Mouse (Mus musculus): ENCODE measurements around the gene Ahcyl1.

Ahcyl1 gene

DNA sequence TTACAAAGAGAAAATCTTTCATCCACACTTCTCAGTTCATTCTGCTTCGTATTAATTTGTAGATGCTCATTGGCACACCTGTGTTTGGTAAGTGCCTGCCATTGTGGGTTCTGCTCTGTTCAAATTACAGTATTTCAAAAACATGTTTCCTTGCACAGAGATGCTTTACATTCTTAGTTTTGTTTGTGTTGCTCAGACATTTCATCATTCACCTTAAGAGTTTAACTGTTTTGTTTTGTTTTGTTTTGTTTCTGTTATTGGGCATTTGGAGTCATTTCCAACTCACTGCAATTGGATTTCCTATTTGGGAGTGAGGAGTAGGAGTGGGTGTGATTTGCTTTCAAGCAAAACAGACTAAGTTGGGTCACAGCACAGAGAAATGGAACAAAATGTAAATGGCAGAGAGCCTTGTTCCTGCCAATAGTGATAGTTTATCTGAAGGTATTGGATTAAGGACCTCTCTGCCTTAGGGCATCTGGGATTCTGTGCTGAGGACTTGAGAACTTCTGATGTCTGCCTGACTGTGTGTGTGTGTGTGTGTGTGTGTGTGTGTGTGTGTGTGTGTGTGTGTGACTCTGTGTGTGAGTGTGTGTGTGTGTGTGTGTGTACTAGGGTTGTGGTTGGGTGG lies 5.5 kb upstream of the Ahcyl1 start:
- no peak for DNase-seq

DNA sequence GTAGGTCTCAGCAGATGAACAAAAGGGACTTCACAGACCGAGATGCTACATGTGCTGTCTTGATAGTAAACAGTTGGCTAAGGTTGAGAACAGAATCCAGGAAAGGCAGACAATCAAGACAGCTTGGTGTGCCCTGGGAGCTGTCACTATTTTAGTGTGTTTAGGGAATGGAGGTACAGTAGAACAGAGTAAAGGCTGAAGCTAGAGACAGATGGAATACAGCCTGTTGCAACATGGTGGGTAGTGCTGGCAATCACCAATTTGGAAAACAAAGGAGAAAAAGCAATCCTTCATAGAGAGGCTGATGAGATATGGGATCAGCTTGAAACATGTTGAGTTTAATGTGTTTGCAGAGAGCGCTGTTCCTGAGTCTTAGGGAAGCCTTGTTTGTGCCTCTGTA lies 4.3 kb upstream of the Ahcyl1 start:
- no peak for DNase-seq

DNA sequence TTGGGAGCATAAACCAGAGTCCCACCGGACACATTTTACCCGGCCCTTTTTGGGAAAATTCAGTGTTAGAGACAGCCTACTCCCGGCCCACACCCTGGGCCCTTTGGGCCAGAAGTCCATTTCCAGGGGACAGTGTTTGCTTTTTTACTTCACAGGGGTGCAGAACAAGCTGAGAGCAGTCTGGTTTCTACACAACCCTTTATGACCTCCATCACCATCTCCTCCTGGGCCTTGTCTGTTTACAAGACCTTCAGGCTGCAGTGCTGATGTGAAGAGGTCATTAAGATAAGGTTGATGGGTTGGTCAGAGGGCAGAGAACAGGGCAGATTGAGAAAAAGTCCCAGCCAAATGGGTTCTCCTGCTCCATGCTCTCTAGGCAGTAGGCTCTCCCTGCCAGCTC lies 550 bp upstream of the Ahcyl1 start:
- no peak for DNase-seq

DNA sequence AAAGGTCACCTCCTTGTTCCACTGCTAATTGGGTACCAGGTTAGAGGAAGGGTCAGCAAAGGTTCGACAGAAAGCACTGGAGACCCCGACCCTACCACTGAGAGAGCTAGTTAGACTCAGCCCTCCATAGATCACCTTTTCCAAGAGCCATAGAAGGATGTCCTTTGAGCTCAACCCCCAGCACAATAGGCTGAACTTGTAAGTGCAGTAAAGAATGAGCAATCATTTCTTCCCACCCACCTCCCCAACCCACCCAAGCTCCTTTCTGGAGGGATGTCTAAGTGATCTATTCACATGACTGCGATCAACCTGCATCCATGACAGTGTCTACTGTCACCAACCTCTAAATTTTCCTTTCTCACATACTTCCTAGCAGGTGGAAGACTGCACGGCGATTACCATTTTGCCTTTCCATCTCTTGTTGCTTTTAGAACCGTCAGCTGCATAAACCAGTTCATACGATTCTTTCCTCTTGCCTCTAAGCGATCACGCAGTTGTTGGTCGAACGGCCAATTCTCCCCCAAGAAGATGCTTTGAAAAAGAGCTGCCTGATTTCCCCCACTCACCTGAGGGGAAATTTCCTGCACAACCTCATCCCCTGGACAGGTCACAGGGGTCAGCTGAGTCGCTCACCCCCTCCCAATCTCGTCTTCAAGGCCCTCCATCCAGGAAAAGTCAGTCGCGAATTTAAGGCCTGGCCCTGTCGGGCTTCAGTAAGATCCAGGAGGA lies 977 bp downstream of the Ahcyl1 start:
- DNase-seq: no peak

DNA sequence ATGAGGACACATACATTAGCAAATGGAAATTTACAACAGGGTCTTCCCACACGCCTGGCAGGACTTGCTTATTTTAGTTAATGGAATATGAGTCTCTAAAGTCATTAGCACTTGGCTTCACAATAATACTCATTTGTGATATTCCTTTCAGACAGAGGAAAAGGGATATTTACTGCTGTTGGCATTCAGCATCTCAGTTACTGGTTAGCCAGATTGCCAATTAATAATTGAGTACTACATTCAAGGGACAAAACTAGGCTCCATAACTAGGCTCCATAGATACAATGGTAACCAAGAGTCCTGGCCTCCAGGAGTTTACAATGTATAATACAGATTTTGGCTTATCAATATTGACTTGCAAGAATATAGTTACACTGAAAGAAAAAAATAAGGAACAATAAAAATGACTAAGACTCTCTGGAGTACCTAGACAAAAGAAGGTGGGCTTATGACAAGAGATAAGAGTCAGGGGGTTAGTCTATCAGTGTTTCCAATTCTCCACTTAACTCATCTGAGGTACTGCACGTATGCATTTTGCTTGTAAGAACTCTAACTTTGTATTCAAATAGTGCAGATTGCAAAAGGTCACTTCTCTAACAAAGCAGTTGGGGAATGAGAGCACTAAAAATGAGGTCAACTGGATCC lies 2.0 kb downstream of the Ahcyl1 start:
- no peak for DNase-seq

DNA sequence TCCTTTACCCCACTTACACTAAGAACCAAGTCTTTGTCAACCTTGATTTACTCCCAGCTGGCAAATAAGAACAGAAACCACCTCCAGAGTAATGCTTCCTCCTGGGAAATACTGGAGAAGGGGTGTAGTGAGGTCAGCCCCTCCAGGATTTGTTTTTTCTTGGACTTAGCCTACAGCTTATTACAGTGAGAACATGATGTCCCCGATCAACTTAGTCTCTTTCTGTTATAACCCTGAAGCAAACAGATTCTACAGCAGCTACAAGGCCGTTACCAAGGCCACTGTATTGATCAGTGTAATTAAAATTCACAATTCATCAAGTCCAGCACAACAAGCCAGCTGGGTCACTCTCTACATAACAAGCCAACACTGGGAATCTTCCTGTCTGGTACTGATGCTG lies 6.0 kb downstream of the Ahcyl1 start:
- no peak for DNase-seq

DNA sequence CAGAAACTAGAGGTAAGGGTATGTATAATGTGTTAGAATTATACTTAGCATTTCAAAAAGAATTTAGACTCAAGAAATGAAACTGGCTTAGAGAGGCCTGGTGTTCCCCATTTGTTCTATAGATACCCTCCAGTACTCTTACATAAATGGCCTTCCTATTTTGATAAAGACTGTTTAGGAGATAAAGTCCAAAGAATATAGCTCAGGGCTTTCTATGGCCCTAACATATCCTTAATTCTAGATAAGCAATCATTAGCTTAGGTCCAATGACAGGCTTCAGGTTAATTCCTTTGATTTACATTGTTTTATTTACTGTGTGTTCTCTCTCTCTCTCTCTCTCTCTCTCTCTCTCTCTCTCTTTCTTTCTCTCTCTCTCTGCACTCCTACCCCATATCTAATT lies 7.1 kb downstream of the Ahcyl1 start:
- DNase-seq: no peak

DNA sequence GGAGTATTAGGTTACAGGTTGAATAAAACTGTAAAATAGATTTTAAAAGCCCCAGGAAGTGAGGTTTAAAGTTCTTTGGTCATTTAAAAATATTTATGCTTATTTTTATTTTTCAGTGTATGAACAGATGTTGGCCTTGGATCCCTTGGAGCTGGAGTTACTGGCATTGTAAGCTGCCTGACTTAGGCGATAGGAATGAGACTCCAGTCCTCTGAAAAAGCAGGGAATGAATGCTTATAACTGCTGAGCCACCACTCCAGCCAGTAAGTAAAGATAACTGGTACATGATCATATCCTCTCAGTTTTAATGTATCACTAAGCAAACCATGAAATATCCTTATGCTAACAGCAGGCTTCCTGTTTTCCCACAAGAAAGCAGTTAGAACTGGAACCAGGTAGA lies 8.1 kb downstream of the Ahcyl1 start:
- no peak for DNase-seq

DNA sequence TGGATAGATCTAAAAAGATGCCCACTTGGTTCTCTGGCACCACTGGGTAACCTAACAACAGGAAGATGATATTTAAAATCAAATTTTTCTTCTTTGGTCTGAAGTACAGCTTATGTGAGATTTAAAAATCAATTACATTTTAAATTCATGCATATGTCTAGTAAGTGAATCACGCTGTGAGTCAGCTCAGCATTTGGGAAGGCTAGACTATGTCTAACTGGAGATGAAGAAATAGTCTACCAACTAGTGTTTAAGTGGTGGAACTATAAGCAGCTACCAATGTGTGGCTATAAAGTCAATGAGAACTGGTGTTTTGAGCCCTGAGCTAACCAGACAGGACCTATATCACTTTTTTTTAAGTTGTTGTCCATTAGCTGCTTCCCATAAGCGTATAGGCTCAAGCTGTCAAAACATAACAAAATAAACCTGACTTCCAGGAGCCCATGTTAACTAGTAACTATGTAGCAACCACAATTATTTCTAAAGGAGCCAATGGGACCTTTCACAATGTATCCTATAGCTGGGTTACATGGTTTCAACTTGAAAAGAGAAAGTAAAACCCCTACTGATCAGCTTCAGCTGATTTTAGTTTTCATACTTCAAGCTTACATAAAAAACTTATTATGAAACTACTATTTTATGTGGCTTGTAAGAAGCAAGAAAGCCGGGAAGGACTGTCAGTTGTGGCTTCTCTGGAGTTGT lies 9.9 kb downstream of the Ahcyl1 start:
- DNase-seq: no peak

DNA sequence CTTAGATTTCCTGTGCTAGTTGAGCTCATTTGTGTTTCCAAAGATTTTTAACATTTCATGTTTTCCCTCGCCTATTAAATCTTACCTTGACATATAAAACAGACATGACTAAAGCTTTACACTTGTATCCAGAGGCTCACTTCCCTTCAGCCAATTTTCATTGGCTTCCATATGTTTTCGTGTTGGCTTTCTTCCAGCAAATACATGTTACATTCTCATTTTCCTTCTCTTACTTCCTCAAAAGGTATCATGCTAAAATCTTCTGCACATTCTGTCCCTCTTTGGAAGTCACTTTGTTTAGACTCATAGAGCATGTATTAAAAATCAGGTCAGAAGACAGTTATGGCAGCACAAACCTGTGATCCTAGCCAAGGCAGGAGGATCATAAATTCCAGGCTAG lies 10.7 kb downstream of the Ahcyl1 start:
- DNase-seq: no peak

DNA sequence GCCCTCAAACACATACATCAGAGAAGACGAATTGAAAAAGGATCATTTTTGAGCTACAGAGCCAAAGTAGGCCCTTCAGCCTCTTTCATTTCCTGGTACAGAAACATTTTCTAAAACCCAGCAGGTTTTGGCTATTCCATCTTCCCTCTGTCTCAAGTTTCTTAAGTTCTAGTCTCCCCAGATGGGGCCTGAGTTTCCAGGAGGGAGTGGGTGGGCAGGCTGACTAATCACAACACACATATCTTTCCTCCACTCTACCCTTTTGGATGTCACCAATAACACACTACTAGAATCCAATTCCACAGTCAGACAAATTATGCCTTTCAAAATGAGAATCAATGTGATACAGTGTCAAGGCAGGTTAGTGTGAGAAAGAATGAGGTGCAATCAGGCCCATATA lies 12.8 kb downstream of the Ahcyl1 start:
- DNase-seq: no peak

DNA sequence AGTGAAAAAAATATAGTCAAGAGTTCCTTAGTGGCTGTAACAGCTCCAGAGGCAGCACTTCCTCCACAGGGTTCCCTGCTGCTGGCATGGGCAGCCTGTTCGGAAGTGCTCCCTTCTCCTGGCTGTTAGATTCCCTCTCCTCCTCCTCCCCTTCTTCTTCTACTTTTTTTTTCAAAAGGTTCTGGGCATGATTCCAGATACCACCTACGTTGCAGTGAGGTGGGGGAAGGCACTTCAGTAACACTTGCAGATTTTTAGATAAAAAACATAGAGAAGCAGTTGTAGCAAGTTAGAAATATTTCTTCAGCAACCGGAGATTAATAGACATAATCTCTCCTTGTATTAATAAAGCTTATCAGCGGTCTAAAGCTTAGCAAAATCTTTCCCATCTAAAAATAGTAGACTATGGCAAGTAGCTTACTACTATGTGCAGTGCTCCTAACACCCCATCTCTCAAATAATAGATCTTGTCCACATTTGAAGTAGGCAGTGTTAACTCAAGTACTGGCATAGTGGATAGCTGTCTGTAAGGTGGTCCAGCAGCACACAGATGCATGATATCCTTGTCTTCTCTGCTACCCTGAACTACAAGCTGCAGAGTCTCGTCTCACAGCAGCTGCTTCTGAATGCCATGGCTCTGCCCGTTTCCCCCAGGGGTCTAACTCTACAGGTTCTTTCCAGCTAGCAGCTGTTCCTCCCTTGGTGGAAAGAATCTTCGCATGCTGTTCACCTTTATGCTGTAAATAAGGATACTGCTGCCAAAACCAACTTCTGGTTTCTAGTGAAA lies 15.4 kb downstream of the Ahcyl1 start:
- DNase-seq: no peak

DNA sequence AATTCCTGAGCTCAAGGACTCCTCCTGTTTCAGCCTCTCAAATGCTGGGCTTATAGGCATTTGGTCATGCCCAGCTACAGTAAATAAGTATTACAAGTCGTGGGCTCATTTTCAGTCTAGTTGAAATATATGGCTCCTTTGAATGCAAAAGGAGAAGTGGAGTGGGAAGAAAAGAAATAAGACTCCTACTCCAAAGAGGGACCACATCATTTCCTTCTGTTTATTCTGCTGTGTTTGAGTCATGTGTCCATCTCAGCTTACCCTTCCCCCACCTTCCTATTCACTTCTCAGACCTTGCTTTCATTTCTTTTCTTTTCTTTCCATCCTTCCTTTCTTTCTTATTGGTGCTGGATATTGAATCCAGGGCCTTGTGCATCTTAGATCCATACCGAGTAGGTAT lies 24.9 kb downstream of the Ahcyl1 start:
- DNase-seq: no peak

DNA sequence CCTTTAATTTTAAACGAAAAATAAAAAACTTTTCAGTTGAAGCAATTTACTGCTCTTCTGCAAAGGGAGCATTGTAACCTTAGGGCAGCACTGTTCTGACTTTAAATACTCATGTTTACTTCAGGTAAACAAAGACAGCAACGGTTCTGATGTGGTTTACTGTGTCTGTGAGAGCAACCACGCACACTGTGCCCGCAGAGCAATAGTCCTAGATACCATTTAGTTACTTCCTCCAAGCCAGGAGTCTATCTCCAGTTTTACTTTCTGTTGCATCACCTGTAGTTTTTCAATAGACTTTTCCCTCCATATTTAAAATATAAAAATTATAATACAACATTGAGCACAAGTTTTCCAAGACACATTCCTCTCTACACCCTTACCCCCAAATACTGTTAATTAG lies 25.9 kb downstream of the Ahcyl1 start:
- DNase-seq: no peak

DNA sequence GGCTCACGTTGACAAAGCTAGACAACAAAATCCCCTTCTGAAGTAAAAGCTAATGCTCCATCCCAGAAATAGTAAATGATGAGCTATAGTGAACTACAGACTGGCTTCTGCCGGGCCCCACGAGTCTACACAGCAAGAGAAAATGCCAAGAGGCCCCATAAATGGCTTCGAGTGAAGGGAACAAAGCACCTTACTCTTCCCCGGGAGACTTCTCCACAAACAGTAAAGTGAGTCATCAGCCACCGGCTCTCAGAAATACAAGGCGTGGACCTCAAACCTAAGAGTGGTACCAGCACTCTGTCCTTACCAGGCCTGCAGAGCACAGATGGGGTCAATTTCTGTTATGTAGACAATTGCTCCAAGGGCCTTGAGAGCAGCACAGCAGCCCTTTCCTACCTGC lies 27.6 kb downstream of the Ahcyl1 start:
- DNase-seq: no peak

DNA sequence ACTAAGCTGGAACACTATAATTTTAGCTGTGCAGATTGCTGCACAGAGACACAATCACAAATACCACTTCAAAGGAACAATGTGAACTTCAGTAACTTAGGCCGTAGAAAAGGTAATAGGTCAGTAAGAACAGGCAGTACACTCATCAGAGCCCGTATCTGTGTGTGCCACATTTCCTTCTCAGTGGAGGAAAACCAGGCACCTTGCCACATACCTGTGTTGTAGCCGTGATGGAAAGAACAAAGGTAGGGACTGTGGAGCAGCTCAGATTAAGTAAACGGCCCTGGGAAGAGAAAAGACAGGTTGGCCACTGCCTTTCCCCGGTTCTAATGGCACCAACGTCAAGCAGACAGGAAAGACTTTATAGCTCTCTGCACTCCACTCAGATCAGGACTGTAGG lies 28.9 kb downstream of the Ahcyl1 start:
- DNase-seq: no peak

DNA sequence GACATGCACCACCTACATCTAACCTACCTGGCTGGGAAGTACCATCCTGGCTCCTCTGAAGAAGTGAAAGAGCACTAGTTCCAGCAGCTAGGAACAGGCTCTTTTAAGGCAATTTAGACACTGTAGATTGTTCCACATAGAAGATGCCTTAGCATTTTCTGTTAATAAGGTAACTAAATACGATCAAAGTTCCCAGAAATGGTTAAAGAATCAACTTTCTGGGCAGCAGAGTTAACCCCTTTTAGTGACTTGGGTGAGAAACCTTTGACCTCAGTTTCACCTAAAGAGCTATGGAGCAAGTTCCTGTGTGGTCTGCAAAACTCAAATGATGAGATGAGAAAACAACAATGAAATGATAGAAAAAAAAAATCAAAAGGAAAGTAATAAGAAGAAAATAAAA lies 31.7 kb downstream of the Ahcyl1 start:
- DNase-seq: no peak

DNA sequence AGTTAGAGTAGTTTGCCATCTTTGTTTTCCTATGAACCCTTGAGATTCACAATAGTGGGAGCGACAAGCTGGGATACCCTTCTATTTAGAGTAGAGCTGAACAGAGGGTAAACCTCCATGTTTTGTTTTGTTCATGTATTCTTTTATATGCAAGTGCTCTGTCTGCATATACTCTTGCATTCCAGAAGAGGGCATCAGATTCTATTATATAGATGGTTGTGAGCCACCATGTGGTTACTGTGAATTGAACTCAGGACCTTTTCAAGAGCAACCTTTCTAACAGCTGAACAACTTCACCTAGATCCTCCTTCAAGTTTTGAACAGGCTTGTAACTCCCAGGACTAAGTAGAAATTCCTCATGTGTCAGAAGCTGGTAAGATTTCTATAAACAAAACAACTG lies 37.4 kb downstream of the Ahcyl1 start:
- no peak for DNase-seq

DNA sequence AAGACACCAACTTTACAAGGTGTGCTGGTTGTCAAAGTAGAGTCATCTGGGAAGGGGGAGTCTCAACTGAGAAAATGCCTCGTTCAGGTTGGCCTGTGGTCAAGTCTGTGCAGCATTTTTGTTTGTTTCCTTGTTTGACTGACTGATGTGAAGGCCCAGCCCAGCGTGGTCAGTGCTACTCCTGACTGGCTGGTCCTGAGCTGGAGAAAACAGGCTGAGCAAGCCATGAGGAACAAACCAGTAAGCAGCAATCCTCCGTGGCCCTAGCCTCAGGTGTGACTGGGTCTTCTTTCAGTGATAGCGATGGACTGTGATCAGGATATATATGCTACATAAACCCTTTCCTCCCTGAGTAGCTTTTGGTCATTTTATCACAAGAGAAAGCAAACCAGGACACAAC lies 39.5 kb downstream of the Ahcyl1 start:
- DNase-seq: no peak

DNA sequence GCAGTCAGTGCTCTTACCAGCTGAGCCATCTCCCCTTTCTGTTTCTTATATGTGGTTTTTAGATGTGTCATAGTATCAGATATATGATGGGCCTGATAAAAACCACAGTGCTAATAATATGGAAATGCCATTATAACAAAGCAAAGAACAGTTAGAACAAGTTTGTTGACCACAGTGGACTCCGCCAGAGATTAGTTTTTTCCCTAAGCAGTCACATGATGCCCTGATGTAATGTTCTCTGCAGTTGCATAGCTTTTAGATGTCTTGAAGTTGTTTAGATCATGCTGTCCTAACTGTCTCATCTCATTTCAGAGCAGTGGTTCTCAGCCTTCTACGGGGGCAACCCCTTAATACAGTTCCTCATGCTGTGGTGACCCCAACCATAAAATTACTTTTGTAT lies 40.2 kb downstream of the Ahcyl1 start:
- no peak for DNase-seq

DNA sequence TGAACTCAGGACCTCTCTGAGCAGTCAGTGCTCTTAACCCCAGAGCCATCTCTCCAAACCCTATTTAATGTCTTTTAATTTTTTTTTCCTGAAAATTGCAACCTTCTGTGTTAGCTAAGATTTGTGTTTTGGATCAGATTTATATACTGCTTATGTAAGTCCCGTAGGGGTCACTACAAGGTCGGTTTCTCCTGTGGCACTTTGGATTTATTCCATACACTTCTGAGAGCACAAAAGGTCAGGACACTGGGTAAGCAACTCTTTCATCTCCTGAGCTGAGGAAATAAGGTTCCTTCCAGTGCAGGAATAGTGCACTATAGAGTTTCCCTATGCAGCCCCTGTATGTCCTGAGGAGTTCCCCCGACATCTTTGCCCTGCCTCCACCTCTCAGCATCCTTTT lies 40.9 kb downstream of the Ahcyl1 start:
- no peak for DNase-seq

DNA sequence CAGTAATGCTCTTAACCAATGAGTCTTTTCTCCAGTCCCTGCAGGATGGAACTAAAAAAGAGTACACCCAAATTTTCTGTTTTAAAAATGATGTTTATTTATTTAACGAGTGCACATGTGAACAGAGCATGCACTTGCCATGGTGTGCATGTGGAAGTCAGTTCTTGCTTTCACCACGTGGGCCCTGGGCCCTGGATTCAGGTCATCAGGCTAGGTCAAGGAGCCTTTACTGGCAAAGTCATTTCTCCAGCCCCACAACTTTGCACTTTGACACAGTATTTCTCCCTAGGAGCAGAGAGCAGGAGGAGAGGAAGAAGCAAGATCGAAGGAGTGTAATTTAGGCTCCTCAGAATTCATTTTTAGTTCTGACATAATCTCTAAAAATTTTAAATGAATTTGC lies 41.5 kb downstream of the Ahcyl1 start:
- no peak for DNase-seq

DNA sequence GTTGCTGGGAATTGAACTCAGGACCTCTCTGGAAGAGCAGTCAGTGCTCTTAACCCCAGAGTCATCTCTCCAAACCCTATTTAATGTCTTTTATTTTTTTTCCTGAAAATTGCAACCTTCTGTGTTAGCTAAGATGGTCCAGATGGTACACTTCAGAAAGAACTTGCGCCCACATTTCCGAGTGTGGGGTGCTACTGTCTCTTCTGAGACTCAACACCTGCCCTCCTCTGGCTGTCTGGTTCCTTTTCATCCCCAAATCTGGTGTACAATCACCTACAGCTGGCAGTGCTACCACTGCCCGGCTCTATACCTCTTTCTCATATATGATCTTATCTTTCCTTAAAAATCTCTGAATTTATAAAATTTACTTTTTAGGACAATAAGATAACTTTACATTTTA lies 43.4 kb downstream of the Ahcyl1 start:
- DNase-seq: no peak
